Mouse (Mus musculus) kidney, postnatal 0 days (tissue): Measurements from ENCODE around the gene Stk25. TPM values are rescaled to one million over a fixed set of nuclear protein-coding genes. Genes with fewer than 3 reads are reported as not detected.
"Not testable (repeated sequence)": the region's sequence is repeated elsewhere in the genome, so short reads cannot be mapped to it uniquely, and the experiment has no call there.

Source experiments
- ATAC-seq: fragments of 200-750 bp; cut with Nextera tagmentation; replicated peaks from 2 replicates; pipeline ENCODE4 v1.8.0; 2017; ENCODE audit warnings: low read depth, moderate number of reproducible peaks, moderate TSS enrichment, moderate library complexity; ENCODE audit not compliant: low FRiP score
- DNase-seq: peaks from one replicate; pipeline ENCODE4 v3.0.0-alpha.2; 2016; ENCODE audit warnings: low spot score
- H3K27ac ChIP-seq: fragments of 300-500 bp; sonication (generic); 2 replicates; pipeline ENCODE4 v1.5.1; 2014; ENCODE audit warnings: mild to moderate bottlenecking
- H3K27me3 ChIP-seq: fragments of 300-500 bp; sonication (generic); 2 replicates; pipeline ENCODE4 v1.6.1; 2014; ENCODE audit warnings: low read length, mixed read lengths; ENCODE audit not compliant: insufficient read depth
- H3K36me3 ChIP-seq: fragments of 300-500 bp; sonication (generic); 2 replicates; pipeline ENCODE4 v1.6.1; 2014; ENCODE audit warnings: low read length, mixed read lengths; ENCODE audit not compliant: insufficient read depth
- H3K4me1 ChIP-seq: fragments of 300-500 bp; sonication (generic); replicated peaks from 2 replicates; pipeline ENCODE4 v1.6.1; 2014; ENCODE audit warnings: antibody characterized with exemption, low read length, mixed read lengths; ENCODE audit not compliant: insufficient read depth
- H3K4me2 ChIP-seq: fragments of 300-500 bp; sonication (generic); 2 replicates; pipeline ENCODE4 v1.6.1; 2014; ENCODE audit warnings: mild to moderate bottlenecking, low read length, moderate library complexity, mixed read lengths
- H3K4me3 ChIP-seq: fragments of 300-500 bp; sonication (generic); replicated peaks from 2 replicates; pipeline ENCODE4 v1.5.1; 2014; ENCODE audit warnings: low read depth, low read length
- H3K9ac ChIP-seq: fragments of 300-500 bp; sonication (generic); 2 replicates; pipeline ENCODE4 v1.6.1; 2014; ENCODE audit warnings: low read depth, low read length
- H3K9me3 ChIP-seq: fragments of 300-500 bp; sonication (generic); replicated peaks from 2 replicates; pipeline ENCODE4 v1.6.1; 2016; ENCODE audit warnings: low read length, inconsistent platforms, mixed read lengths
- CTCF ChIP-seq: IDR thresholded peaks from 2 replicates; pipeline ENCODE4 v1.5.1; 2016; ENCODE audit warnings: antibody characterized with exemption, low read depth, mild to moderate bottlenecking, moderate library complexity
- WGBS: fragments of 180-500 bp; shearing (Covaris S2); extraction: QIAGEN DNeasy Blood & Tissue Kit; methylation state at CpG from one replicate; pipeline ENCODE4 v1.1.7; 2014; 5-methylcytosine and 5-hydroxymethylcytosine counted together
- polyA plus RNA-seq: library from polyadenylated mRNA; unstranded; fragments of >200 nt; fragmentation: Nextera tagmentation; extraction: Ambion mirVana; gene quantifications from 2 replicates; pipeline ENCODE4 v1.2.1, GENCODE M21; 2015

Stk25 gene
- polyA plus RNA-seq: 174 TPM in 2 replicates

- DNase-seq: not testable (repeated sequence)
Measured at GRCm38 (mm10) chr1:93658559-93658958, at the start of gene Stk25. Stk25 (minus strand) TSS chr1:93658659.

GRCm38 (mm10) chr1:93705389-93705788 is 46.9 kb upstream of the Stk25 start:
- TF ChIP-seq CTCF: no peak
- H3K4me3 ChIP-seq: no peak overlapping the region
- no peaks in the 10 kb centered on the region for H3K9me3 ChIP-seq
- DNase-seq (no peak), ATAC-seq (no peak)
- no peaks in the 10 kb centered on the region for H3K27me3 ChIP-seq
- H3K4me1 ChIP-seq: no peaks in the 10 kb centered on the region
- 79% methylated on average over 3 of the region's 3 CpGs for WGBS
- H3K9ac ChIP-seq: no peak overlapping the region
- peaks cover 22% of the 10 kb centered on the region for H3K36me3 ChIP-seq
- no peak overlapping the region for H3K4me2 ChIP-seq
- H3K27ac ChIP-seq: no peak overlapping the region

More at GRCm38 (mm10) chr1:93658559-93658958, at the start of gene Stk25:
- not testable (repeated sequence) for H3K4me1 ChIP-seq, H3K4me2 ChIP-seq, ATAC-seq, H3K4me3 ChIP-seq, H3K9me3 ChIP-seq, H3K27ac ChIP-seq, H3K36me3 ChIP-seq, H3K27me3 ChIP-seq, H3K9ac ChIP-seq

GRCm38 (mm10) chr1:93704341-93704740 is 45.9 kb upstream of the Stk25 start:
- WGBS: 88% methylated on average over 9 of the region's 9 CpGs
- DNase-seq (no peak), ATAC-seq (no peak)
- H3K27ac ChIP-seq: no peak overlapping the region
- H3K9ac ChIP-seq: no peak overlapping the region
- no peak for TF ChIP-seq CTCF
- H3K4me1 ChIP-seq: no peaks in the 10 kb centered on the region
- H3K4me3 ChIP-seq: no peak overlapping the region
- no peaks in the 10 kb centered on the region for H3K27me3 ChIP-seq
- no peak overlapping the region for H3K4me2 ChIP-seq
- H3K36me3 ChIP-seq: peaks cover 22% of the 10 kb centered on the region
- H3K9me3 ChIP-seq: no peaks in the 10 kb centered on the region

- DNase-seq: no peak
- Histone ChIP-seq H3K9ac (no peak overlapping the region), H3K27me3 (no peaks in the 10 kb centered on the region), H3K4me2 (no peak overlapping the region), H3K27ac (no peak overlapping the region), H3K4me3 (no peak overlapping the region), H3K4me1 (no peaks in the 10 kb centered on the region), H3K36me3 (peaks cover 22% of the 10 kb centered on the region), H3K9me3 (no peaks in the 10 kb centered on the region)
- TF ChIP-seq CTCF: no peak
- 81% methylated on average over 10 of the region's 10 CpGs for WGBS
- no peak for ATAC-seq
Measured at GRCm38 (mm10) chr1:93703472-93704048, 45.1 kb upstream of the Stk25 start.

- WGBS: 85% methylated on average over 1 of the region's 1 CpGs
- Histone ChIP-seq H3K36me3 (peaks cover 22% of the 10 kb centered on the region), H3K4me2 (no peak overlapping the region), H3K27me3 (no peaks in the 10 kb centered on the region), H3K9ac (no peak overlapping the region), H3K9me3 (no peaks in the 10 kb centered on the region), H3K4me3 (no peak overlapping the region), H3K27ac (no peak overlapping the region), H3K4me1 (no peaks in the 10 kb centered on the region)
- DNase-seq: no peak
- TF ChIP-seq CTCF: no peak
- no peak for ATAC-seq
Measured at GRCm38 (mm10) chr1:93702106-93702505, 43.6 kb upstream of the Stk25 start.

- no peak for TF ChIP-seq CTCF
- Histone ChIP-seq H3K36me3 (peaks cover 15% of the 10 kb centered on the region; the same call in 1 of the 2 replicates), H3K9ac (no peak overlapping the region), H3K9me3 (no peaks in the 10 kb centered on the region), H3K27ac (no peak overlapping the region), H3K4me2 (no peak overlapping the region), H3K4me1 (no peaks in the 10 kb centered on the region), H3K27me3 (no peaks in the 10 kb centered on the region), H3K4me3 (no peak overlapping the region)
- ATAC-seq: no peak
- WGBS: 80% methylated on average over 4 of the region's 4 CpGs
- no peak for DNase-seq
Measured at GRCm38 (mm10) chr1:93699159-93699558, 40.7 kb upstream of the Stk25 start.

- H3K9ac ChIP-seq: no peak overlapping the region
- H3K27me3 ChIP-seq: no peaks in the 10 kb centered on the region
- H3K4me2 ChIP-seq: no peak overlapping the region
- H3K4me1 ChIP-seq: no peaks in the 10 kb centered on the region
- TF ChIP-seq CTCF: no peak
- no peak overlapping the region for H3K4me3 ChIP-seq
- peak overlapping the region; percentile 70 for H3K27ac ChIP-seq
- H3K36me3 ChIP-seq: 0 out of 2 replicates have a peak, but pooled peaks cover 5% of the 10 kb centered on the region
- 20% methylated on average over 3 of the region's 3 CpGs for WGBS
- DNase-seq (peak; percentile 80), ATAC-seq (peak; percentile 57; the same call in 1 of the 2 replicates)
- no peaks in the 10 kb centered on the region for H3K9me3 ChIP-seq
Measured at GRCm38 (mm10) chr1:93697317-93697716, 38.9 kb upstream of the Stk25 start.
